Comparison of ENCODE assay signal across 1 mouse cellular context in the genomic region with DNA sequence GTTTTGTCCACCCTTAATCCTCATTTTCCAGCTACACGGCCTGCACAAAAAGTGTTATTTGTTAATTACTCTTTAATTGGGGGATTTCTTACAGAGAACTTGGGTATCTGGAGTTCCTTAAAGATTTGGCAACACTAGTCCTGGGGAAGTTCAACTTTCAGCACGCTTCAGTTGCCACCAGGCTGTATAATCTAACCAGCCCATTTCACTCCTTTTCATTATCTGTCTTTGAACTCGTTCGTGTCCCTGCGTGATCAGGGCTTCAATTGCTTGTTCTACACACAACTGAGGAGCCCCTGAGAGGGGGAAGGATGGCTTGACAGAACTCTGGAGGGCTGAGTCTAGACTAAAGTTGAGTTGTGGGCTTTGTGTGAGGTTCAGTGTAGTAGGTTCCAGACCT.
TF ChIP-seq lines count a peak whose summit lies in the region.

No protein-coding gene starts in this region.

TF ChIP-seq in MEL, 35 proteins besides CTCF, POLR2A, EP300 and RAD21 (continued from another document):
- TF ChIP-seq BHLHE40 (IDR thresholded peaks at IDR 0.05; ENCODE audit: borderline replicate concordance, low read depth, low read length) (peak; percentile 29; the same call in 1 of the 2 replicates), NRF1 (IDR thresholded peaks at IDR 0.05; ENCODE audit: insufficient read depth, low read depth, low read length, poor library complexity, severe bottlenecking) (no peak)
